Mouse (Mus musculus): ENCODE data around the gene Tmcc3. TPM values are rescaled to one million over a fixed set of nuclear protein-coding genes. Genes with fewer than 3 reads are reported as not detected.

Tmcc3 gene
- total RNA-seq (2021): 10 to 100 TPM; 29.8 to 35.1 TPM
- 15.3 and 26.8 TPM in 2 replicates for polyA plus RNA-seq (2012; rRNA removed)
- long read RNA-seq, full-length matches to known transcripts: 11 of 18 reads
- long read RNA-seq, partial matches to known transcripts: 0 of 18 reads
- long read RNA-seq, other reads (novel, unspliced or antisense): 7 of 18 reads

DNA sequence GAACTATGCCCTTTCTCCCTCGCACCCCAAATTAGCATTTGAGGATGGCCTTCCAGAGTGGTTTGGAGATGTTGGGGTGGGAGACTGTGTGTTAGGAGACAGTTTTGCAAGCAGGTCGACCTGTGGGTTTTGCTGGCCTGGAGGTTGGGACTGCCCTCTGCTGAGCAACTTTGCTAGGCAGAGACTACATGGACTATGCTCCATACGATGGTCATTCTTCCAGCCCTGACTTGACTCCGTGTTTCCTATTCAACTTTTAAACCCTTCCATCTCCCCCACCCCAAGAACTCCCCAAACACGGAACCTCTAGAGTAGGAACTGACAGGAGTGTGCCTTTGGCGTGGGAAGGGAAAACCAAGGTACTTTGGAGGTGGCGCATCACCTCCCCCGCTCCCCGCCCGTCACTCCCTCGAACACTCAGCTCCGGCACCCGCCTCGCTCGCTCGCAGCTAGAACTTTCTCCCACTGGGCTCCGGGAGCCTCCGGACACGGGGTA is at the start of gene Tmcc3:
Gene Tmcc3 (plus strand): TSS at position 439 of the 496 bp plus-strand sequence.
- Histone ChIP-seq H3K27me3 (ENCODE audit: control insufficient read depth, insufficient read depth, low read length) (peaks cover 10% of the 10 kb centered on the region), H3K79me2 (replicated peaks; ENCODE audit: control insufficient read depth, insufficient read depth, low read length) (no peaks in the 10 kb centered on the region), H3K9ac (ENCODE audit: low read depth, low read length) (peak within 1 kb of the TSS; percentile 55), H3K27ac (no peak within 1 kb of the TSS), H3K4me1 (ENCODE audit: control insufficient read depth, insufficient read depth, low read length) (no peaks in the 10 kb centered on the region), H3K36me3 (ENCODE audit: control insufficient read depth, insufficient read depth, low read length) (no peaks in the 10 kb centered on the region), H3K4me3 (peak within 1 kb of the TSS; percentile 41)
- WGBS: 5% methylated on average over 19 of the region's 19 CpGs
- intact Hi-C loops (cut with DNase I): no loop called here
- DNase-seq: no peak
- TF ChIP-seq EP300 (IDR thresholded peaks at IDR 0.05; ENCODE audit: insufficient read depth, low read depth, low read length): no peak

DNA sequence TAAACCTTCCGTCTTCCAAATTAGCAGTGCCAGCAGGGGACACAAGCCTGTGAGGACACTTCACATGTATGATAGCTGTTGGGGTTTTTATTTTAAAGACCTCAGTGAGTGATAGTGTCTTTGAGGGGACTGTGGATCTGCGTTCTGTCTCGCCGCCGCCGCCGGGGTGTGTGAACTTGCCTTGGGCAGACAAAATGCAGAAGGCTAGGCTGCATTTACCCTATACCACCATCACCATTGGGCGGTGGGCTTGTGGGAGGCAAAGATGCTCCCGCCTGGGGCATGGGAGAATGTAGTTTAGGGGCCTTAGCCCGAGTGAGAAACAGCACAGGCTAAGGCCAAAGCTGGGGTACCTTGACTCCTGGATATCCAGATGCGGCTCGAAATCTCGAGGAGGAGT is 49.1 kb upstream of the Tmcc3 start:
- no peak overlapping the region for H3K9ac ChIP-seq (ENCODE audit: low read depth, low read length)
- intact Hi-C loops (cut with DNase I): no loop called here
- no peak overlapping the region for H3K4me3 ChIP-seq
- no peak for DNase-seq
- TF ChIP-seq CTCF (IDR thresholded peaks at IDR 0.05): no peak
- TF ChIP-seq POLR2A (IDR thresholded peaks at IDR 0.05; ENCODE audit: insufficient read depth, low read depth, low read length): no peak
- no peak for TF ChIP-seq EP300 (IDR thresholded peaks at IDR 0.05; ENCODE audit: insufficient read depth, low read depth, low read length)
- H3K27ac ChIP-seq: no peak overlapping the region
- H3K27me3 ChIP-seq (ENCODE audit: control insufficient read depth, insufficient read depth, low read length): no peaks in the 10 kb centered on the region
- no peaks in the 10 kb centered on the region for H3K4me1 ChIP-seq (ENCODE audit: control insufficient read depth, insufficient read depth, low read length)
- no peaks in the 10 kb centered on the region for H3K79me2 ChIP-seq (replicated peaks; ENCODE audit: control insufficient read depth, insufficient read depth, low read length)
- WGBS: 84% methylated on average over 13 of the region's 13 CpGs
- H3K36me3 ChIP-seq (ENCODE audit: control insufficient read depth, insufficient read depth, low read length): no peaks in the 10 kb centered on the region

DNA sequence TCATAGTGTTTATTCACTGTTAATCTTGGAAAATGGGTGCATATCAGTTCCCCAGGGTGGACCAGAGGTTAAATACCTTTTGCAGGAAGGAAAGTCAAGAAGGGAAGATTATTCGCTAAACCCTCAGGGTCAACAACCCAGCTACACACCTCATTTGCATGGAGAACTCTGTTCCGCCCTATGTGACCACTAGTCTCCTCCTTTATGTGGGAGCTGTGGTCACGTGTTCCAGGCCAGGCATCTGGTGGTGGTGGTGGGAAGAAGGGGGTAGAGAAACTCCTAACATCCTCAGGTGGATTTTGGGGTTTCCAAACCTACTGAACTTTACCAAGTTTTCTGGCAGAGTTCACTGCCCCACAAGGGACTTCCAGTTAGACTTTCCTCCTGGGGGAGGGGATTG is 48.5 kb upstream of the Tmcc3 start:
- 78% methylated on average over 3 of the region's 3 CpGs for WGBS
- no peaks in the 10 kb centered on the region for H3K27me3 ChIP-seq (ENCODE audit: control insufficient read depth, insufficient read depth, low read length)
- intact Hi-C loops (cut with DNase I): no loop called here

DNA sequence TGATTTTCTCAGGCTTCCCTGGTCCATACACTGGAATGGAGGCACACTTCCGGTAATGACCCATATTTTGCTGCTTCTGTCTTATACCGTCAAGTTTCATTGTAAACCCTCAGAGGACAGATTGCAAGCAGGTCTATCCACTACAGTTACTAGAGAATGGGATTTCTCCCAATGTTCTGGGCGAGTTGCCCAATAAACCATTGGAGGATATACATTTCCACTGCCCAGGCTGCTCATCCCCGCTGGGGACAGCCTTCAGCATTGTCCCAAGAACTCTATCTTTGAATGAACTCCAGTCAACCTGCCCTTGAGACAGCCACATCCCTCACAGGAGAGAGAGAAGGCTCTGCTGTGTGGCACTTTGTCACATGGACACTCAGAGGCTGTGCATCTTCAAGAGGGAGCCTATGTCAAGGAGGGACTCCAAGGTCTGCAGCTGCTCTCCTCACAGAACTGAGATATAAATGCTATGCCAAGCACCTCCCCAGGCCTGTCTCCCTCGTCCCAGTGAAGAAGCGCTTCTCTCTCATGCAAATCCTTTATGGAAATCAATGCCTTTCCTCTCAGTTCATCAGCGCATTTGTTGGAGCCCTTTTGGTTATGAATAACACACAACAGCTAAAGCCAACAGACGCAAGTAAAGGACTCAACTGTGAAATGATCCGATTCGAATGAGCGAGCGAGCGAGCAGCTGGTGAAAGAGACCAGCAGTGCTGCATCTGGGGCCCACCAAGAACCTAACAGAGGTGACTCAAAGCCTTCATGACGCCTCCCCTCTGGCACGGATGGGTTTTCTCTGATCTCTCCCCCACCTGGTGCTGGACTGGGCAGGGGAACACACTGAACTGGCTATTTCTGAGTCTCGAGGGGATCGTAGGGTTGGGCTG is 45.9 kb upstream of the Tmcc3 start:
- DNase-seq: no peak
- WGBS: 69% methylated on average over 17 of the region's 17 CpGs
- no peaks in the 10 kb centered on the region for H3K4me1 ChIP-seq (ENCODE audit: control insufficient read depth, insufficient read depth, low read length)
- intact Hi-C loops (cut with DNase I): no loop called here
- TF ChIP-seq POLR2A (IDR thresholded peaks at IDR 0.05; ENCODE audit: insufficient read depth, low read depth, low read length): no peak
- TF ChIP-seq CTCF (IDR thresholded peaks at IDR 0.05): no peak
- no peak for TF ChIP-seq EP300 (IDR thresholded peaks at IDR 0.05; ENCODE audit: insufficient read depth, low read depth, low read length)
- no peaks in the 10 kb centered on the region for H3K79me2 ChIP-seq (replicated peaks; ENCODE audit: control insufficient read depth, insufficient read depth, low read length)
- no peak overlapping the region for H3K9ac ChIP-seq (ENCODE audit: low read depth, low read length)
- no peaks in the 10 kb centered on the region for H3K27me3 ChIP-seq (ENCODE audit: control insufficient read depth, insufficient read depth, low read length)
- no peaks in the 10 kb centered on the region for H3K36me3 ChIP-seq (ENCODE audit: control insufficient read depth, insufficient read depth, low read length)
- H3K4me3 ChIP-seq: no peak overlapping the region
- no peak overlapping the region for H3K27ac ChIP-seq

More for the DNA sequence above, 48.5 kb upstream of the Tmcc3 start:
- H3K36me3 ChIP-seq (ENCODE audit: control insufficient read depth, insufficient read depth, low read length): no peaks in the 10 kb centered on the region
- TF ChIP-seq POLR2A (IDR thresholded peaks at IDR 0.05; ENCODE audit: insufficient read depth, low read depth, low read length): no peak
- TF ChIP-seq EP300 (IDR thresholded peaks at IDR 0.05; ENCODE audit: insufficient read depth, low read depth, low read length): no peak
- TF ChIP-seq CTCF (IDR thresholded peaks at IDR 0.05): no peak
- H3K4me1 ChIP-seq (ENCODE audit: control insufficient read depth, insufficient read depth, low read length): no peaks in the 10 kb centered on the region
- H3K4me3 ChIP-seq: no peak overlapping the region
- H3K79me2 ChIP-seq (replicated peaks; ENCODE audit: control insufficient read depth, insufficient read depth, low read length): no peaks in the 10 kb centered on the region
- H3K9ac ChIP-seq (ENCODE audit: low read depth, low read length): no peak overlapping the region
- no peak for DNase-seq
- no peak overlapping the region for H3K27ac ChIP-seq

DNA sequence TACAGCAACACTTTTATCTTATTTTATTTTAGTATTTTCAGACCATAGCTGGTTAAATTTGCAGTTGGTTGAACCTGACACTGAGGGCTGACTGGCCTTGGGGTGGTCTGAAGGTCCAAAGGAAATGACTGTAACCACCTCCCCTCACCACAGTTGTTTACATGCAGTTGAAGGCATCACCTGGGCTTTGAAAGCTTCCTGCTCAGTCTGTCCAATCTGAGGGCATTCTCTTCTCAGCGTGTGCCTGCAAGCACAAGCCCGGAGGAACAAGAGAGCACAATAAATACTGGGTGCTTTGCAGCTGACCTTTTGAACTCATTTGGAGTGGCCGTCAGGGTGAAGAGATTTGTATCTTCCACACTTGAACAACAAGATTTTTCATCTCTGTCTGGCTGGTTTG is 36.4 kb upstream of the Tmcc3 start:
- intact Hi-C loops (cut with DNase I): no loop called here
- DNase-seq: no peak

DNA sequence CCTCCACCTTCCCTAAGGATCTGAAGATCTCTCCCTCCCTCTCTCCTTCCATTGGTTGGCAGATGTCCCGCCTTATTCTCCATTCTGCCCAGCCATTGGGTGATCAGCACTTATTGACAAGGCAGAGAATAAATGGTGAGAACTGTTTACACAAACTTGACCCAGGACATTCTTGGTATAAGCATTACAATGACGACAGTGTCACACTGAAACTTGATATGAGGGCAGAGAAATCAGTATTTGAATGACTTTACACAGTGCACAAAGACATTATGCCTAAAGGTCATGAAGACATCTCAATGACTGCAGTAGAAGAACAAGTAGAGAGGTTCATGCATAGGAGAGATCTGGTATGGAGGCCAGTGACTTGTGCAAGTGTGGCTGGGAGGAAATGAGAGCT is 35.2 kb upstream of the Tmcc3 start:
- Histone ChIP-seq H3K9ac (ENCODE audit: low read depth, low read length) (no peak overlapping the region), H3K27me3 (ENCODE audit: control insufficient read depth, insufficient read depth, low read length) (no peaks in the 10 kb centered on the region), H3K4me1 (ENCODE audit: control insufficient read depth, insufficient read depth, low read length) (no peaks in the 10 kb centered on the region), H3K36me3 (ENCODE audit: control insufficient read depth, insufficient read depth, low read length) (no peaks in the 10 kb centered on the region), H3K79me2 (replicated peaks; ENCODE audit: control insufficient read depth, insufficient read depth, low read length) (no peaks in the 10 kb centered on the region), H3K27ac (no peak overlapping the region), H3K4me3 (no peak overlapping the region)
- TF ChIP-seq CTCF (IDR thresholded peaks at IDR 0.05): no peak
- no peak for TF ChIP-seq EP300 (IDR thresholded peaks at IDR 0.05; ENCODE audit: insufficient read depth, low read depth, low read length)
- TF ChIP-seq POLR2A (IDR thresholded peaks at IDR 0.05; ENCODE audit: insufficient read depth, low read depth, low read length): no peak
- WGBS: 56% methylated on average over 2 of the region's 2 CpGs
- no peak for DNase-seq
- intact Hi-C loops (cut with DNase I): no loop called here

More for the DNA sequence above, 36.4 kb upstream of the Tmcc3 start:
- Histone ChIP-seq H3K4me3 (no peak overlapping the region), H3K36me3 (ENCODE audit: control insufficient read depth, insufficient read depth, low read length) (no peaks in the 10 kb centered on the region), H3K9ac (ENCODE audit: low read depth, low read length) (no peak overlapping the region), H3K27ac (no peak overlapping the region), H3K27me3 (ENCODE audit: control insufficient read depth, insufficient read depth, low read length) (no peaks in the 10 kb centered on the region), H3K79me2 (replicated peaks; ENCODE audit: control insufficient read depth, insufficient read depth, low read length) (no peaks in the 10 kb centered on the region), H3K4me1 (ENCODE audit: control insufficient read depth, insufficient read depth, low read length) (no peaks in the 10 kb centered on the region)
- WGBS: 34% methylated on average over 3 of the region's 3 CpGs
- TF ChIP-seq POLR2A (IDR thresholded peaks at IDR 0.05; ENCODE audit: insufficient read depth, low read depth, low read length): no peak
- no peak for TF ChIP-seq CTCF (IDR thresholded peaks at IDR 0.05)
- TF ChIP-seq EP300 (IDR thresholded peaks at IDR 0.05; ENCODE audit: insufficient read depth, low read depth, low read length): no peak
